Mouse (Mus musculus) left cerebral cortex, adult 11 months (tissue): Measurements from ENCODE around the gene Sema3d.

Source experiments
- DNase-seq: peaks from one replicate; pipeline ENCODE4 v3.0.0; 2022; ENCODE audit warnings: low spot score

Gene Sema3d

DNA sequence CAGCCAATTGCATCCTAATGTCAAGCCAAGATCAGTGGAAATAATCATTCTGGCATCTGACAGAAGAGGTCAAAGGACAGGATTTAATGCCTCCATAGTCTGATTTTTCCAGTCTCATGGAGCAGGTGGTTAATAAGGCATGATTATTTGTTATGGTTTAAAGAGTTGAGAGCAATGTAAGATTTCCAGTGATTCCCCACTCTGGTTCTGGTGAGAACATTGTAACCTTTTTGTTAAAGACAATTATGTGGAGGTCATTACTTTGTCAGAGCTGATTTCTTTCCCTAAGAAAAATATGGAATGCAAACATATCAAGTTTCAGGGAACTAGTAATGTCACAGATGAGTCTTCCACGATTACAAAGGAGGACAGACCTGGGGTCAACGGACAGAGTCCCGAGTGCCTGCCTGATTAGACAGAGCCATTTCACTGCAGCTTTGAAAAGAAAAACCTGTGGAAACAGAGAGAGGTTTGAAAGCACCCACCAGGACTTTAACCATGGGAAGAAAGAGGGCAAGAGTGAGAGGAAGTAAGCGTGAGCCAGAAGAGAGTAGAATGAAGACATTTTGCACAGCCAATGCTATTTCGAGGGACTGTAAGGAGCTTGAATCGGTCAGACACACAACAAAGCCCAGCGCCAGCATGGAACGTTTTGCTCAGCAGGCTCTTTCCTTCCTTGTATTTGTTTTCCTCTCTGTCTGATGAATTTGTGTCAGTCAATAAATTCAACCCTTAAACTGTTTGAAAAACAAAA is 251.2 kb downstream of the Sema3d start:
- no peak for DNase-seq

GRCm38 (mm10) chr5:12637763-12638468 is 254.7 kb downstream of the Sema3d start:
- DNase-seq: no peak
